Mouse (Mus musculus): ENCODE results near the gene Itpr1.

The Itpr1 gene

DNA sequence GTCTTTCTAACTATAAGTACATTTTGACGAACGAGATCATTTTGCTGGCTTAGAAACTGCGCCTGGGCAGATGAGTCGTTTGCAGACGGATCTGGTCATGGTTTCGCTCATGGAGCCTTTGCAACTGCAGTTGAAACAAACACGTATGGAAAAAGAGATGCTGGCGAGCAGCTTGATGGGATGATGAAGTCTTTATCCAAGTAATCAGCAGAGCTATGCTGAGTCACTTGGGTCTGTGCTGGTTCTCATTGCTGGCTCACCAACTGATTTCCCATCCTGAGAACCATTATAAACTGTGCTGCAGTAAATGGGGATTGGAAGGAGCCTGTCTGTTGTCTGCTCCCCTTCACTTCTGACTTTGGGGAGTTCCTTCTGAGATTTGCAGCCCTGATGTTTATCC lies 31.7 kb downstream of the Itpr1 start:
- no peak for DNase-seq

DNA sequence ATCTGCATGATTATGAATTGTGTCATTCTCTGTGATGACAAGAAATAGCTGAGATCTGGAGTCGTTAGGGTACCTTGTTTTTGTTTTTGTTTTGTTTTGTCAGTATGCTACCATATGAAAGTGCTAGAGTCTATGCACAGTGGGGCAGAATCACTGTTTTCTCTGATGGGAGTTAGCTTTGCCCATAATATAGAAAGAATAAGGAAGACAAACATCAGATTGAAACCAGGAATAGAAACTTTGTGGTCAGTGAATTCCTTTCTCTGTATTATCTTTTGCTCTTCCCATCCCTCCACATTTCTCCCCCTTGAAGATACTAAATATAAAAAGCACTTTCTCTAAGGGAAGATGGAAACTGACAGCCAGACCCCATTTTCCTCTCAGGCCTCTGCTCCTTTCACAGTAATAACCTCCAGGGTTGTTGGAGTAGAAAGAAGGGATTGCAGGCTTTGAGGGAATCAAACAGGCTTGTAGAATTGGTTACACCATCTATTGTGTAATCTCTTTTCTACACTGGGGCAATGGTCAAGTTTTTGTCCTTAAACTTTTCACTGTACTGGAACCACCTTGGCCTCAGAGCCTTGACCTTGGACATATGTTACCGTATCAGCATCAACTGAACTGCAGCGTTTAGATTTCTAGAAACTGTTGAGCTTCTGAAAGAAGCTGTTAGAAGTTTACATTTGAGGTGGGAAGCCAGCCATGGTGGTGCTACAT lies 33.6 kb downstream of the Itpr1 start:
- DNase-seq, result no peak

DNA sequence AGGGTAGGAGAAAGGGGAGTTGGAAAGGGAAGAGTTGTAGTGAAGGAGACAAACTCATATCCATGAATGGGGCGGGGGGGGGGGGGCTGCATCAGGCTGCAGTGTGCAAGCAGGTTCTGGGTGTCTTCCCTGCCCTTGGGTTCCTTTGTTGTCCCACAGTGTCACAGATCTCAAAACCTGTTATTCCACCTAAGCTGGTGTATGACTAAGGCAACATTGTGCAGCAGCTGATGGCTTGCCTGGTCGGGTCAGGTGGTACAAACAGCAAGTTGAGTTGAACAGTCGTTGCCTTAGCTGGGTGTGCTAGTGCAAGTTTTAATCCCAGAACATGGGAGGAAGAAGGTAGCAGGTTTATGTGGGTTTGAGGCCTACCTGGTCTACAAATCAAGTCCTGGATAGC lies 34.3 kb downstream of the Itpr1 start:
- DNase-seq, result no peak

DNA sequence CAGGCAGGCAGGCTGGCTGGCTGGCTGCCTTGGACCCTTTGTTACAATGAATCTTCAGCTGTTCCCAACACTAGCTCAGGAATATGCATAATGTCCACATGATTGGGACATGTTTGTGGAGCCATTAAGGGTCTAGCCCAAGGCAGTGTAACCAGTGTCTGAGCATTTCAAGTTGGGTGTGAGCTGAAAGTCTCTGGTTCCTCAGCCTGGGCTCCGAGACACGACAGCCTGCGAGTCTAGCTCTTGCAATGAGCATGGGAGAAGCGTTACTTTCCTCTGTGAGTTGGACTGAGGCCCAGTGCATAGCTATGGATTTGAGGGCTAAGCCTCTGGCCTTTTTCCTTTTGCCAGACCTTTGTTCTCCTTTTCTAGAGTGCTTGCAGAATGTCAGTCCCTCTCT lies 35.6 kb downstream of the Itpr1 start:
- no peak for DNase-seq

DNA sequence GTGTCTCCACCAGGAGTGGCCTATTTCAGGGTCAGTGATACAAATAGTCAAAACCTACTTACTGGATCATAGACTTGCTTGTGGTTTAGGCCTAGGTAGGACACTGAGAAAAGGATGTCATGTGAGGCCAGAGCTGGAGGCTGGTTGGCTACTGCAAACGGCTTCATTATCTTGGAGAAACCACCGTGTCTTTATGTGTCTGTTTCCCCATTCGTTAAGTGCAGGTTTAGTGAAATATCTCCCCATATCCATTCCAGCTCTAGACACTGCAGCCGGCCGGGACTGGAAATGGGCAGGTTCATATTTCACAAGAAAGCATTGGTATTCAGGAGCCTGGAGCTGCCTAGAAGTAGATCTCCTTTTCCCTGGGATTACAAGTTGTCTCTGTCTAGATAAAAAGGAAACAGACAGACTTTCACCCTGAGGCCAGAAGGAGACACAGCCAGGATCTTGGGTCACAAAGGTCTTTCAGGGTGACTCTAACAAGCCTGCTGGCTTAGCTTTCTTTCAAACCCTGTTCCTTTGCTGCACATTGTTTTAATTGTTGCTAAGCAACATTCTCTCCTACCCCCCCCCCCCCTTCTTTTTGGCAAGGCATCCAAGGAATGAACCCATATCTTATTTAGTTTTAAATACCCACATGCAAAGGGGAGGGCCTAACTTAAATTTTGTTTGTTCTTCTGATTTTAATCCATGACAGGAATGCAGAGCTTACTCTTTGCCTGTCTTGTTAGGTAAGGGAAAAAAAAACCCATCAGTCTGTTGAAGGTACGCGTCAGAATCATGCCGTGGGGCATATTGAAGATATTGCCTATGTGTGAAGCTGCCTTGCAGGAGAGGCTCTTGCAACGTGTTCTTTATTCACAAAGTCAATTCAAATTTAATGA lies 36.4 kb downstream of the Itpr1 start:
- peak; percentile 38 for DNase-seq

DNA sequence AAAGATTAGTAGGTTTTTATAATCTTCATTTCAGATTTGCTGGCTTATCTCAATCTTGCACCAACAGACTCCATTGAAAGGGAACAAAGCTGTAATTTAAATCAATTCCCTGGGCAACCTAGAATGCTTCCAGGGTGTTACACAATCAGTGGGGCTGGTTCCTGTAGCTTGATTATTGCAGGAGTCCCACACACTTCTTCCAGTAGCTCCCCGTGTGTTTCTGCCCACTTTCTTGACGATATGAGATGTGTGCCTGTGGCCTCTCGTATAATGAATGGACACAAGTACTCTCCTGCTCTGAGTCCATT lies 37.0 kb downstream of the Itpr1 start:
- DNase-seq, result no peak

DNA sequence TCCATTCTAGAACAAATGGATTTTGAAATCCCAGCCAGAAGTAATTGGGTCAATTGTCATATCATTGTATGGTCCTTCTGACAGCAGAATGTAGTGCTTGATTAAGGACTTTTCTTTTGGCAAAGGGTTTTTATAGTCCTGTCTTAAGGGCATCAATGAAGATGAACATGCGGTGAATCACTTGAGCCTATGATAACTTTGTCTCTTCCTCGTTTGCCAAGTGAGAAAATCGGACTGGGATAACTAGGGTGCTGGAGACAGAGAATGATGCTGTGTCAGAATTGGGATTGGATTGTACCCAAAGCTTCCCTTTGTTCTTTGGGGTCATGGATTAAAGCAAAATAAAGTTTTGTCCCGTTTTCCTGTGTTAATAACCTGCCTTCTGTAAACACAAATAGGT lies 37.5 kb downstream of the Itpr1 start:
- DNase-seq, result no peak

DNA sequence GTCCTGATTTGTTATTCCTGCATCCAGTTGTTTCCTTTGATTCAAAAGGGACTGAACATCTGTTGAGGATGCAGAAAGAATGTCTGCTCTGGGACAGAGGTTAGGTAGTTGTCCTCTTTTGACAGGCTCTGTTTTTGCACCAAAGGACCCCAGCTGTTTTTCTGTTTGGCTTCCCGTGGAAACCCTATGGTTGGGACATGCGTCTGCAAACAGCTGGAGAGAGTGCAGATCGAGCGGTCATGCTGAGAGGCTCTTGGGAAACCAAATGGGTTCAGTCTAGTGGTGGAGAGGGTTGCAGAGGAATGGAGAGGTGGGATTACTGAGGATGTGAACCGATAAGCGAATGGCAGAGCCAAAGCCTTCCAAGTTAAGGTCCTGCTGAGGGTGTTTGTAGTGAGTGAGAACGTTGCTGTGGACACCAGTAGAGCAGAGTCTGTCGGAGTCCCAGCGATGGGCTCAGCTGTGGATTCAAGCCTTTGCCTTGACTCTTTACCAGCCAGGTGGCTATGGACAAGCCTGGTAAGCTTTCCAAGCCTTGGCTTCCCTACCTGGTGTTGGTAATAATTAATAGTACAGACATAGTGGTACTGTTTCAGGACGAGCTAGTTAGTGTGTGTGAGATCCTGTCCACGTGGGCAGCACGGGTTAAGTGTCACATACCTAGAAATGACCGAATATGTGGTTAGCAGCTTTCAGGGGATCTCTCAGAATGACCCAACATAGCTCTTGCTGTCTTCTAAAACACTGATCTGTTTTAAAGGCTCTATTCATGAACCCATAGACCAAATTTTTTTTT lies 39.9 kb downstream of the Itpr1 start:
- DNase-seq, result peak; percentile 51

DNA sequence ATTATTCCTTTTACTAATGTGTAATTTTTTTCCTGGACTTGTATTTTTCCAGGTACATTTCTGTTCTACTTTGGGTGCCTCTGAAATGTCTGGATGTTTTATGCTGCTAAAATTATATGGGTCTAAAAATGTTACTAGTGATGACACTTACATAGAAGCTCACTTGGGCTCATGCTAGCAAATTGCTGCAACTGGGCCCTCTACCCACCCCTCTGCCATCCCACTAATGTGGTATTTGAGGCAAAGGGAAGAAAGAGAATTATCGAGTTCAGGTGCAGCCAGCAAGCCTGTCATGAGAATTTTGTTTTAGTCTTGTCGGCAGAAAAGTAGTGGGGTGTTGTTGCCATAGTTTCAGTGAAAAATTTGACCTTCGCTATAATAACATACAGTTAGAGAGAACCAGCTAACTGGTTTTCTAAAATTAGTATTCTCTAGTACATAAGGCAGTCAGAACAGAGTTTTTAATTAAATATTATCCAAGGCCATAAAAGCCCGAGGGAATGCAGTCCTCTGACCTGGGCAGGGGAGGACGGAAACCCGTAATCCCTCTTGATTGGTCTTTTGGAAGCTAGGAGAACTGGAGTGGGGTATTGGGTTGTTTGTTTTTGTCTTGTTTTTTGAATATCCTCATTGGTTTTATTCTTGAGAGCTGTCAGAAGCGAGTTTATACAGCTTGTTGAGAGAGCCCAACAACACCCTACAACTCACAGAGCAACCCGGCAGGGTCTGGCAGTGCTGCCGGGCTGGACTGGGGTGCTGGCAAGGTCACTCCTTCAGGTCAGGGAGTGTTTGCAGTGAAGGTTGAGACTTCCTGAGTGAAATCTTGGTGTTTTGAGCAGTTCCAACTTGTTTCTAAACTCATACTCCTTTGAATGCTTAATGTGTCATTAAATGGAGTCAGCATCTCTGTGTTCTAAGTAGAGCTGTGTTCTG lies 41.5 kb downstream of the Itpr1 start:
- peak; percentile 78 for DNase-seq

DNA sequence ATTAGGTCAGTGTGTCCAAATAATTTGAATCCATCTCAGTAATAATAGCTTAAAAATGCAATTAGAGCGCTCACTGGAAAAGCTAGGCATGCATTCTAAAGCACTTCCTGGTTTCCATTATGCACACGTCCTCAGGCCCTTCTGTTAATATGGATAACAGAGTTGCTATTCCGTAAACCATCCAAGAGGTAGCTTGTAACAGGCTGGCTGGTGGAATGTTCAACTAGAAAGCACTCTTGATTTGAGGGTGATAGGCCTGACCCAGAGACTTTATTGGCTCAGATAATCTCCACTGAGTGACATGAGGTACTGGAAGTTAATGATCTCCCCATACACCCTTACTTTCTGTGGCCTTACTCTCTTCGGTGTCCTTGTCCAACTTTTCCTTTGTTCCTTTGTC lies 43.0 kb downstream of the Itpr1 start:
- no peak for DNase-seq

DNA sequence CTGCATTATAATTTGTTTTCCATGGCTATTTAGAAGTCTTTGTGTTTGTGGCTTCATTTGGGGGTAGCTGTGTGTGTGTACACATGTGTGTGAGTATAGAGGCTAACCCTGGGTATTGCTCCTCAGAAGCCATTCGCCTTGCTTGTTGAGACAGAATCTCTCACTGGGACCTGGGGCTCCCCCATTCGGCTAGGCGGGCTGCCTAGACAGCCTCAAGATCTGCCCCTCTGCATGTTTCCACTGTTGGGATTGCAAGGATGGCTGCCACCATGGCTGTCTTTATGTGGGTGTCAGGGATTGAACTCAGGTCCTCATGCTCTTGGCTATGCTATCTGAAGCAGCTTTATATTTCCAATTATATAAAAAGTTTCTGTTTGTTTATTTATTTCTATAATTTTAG lies 44.3 kb downstream of the Itpr1 start:
- DNase-seq, result no peak

DNA sequence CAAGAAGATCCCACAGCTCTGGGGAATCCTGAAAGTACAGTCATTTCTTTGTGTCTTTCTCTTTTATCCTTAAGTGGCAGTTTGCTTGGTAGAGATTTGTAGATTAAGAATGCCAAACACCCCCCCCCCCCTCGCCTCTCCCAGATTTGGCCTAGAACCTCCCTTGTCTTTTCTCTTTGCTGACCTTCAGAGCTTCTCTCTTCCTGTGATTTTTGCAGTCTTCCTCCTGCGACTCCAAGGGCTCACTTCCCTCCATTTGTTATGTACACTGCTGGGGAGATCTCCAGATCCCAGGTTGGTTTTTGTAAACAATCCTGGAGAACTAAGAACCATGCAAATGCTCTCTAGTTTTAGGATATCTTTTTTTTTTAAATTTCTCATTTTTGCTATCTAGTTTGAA lies 45.7 kb downstream of the Itpr1 start:
- no peak for DNase-seq

DNA sequence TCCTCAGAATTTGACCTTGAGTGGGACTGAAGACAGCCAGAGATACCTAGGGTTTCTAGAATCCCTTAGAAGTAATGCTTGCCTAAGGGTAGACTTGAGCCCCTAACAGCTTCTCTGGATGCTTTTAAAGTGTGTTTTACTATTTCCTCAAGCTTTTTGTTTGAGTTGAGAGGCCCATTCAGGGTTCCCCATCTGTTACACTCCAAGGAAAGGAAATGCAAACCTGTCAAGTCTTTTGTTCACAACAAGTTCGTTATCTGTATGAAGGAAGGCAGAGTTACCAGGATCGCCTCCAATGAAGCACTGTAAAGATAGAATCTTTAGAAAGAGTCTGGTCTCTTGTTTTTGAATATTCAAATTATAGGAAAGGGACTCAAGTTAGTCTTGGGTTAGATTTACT lies 46.8 kb downstream of the Itpr1 start:
- no peak for DNase-seq

DNA sequence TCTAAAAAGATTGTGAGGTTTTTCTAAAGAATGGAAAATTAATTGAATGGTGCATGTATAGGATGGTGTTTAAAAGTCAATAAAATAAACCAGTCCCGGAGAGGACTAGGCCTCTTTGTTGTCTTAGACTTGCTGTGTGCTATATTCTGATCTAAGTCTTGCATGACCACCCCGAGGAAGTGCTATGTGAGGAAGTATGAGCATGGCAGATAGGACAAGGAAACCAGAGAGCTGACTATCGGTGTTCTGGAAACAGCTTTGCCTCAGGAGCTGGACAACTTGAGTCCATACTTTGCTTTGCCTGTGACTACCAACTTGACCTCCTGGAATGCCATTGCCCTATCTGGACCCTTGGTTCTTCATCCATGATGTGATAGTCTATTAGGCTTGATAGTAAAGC lies 48.6 kb downstream of the Itpr1 start:
- DNase-seq, result no peak

DNA sequence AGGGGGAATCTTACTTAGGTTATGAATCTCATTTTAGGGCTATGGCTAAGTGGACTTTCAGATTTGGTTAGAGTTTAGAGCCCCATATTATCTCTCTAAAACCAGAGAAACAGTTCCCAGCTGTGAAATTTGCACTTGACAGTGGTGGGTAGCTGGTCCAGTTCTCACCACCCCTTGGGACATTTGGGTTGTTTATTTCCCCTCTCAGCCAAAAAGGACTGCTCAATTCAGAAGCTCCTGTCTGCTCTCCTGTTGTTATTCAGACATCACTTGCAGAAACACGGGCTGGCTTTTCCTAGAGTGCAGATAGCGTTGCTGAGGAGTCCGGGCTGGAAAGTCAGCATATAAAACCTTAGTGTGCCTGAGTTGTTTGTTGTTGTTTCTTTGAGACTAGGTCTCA lies 51.3 kb downstream of the Itpr1 start:
- DNase-seq, result no peak

DNA sequence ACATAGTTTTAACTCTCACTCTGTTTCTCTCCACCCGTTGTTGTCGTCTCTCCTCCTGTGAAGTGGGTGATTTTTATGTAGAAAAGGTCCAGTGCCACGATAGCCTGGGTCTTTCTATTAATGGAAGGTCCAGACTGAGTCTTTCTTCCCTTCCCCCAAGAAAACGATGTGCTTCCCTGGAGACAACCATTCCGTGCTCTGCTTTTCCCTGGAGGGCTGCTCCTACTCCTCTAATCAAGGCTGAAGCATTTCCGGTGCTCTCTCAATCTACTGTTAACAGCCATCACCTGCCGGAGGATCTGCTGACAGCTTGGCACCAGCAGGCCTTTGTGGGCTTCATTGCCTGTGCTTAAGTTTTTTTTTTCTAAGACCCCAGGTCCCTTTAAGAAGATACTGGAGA lies 60.6 kb downstream of the Itpr1 start:
- no peak for DNase-seq

DNA sequence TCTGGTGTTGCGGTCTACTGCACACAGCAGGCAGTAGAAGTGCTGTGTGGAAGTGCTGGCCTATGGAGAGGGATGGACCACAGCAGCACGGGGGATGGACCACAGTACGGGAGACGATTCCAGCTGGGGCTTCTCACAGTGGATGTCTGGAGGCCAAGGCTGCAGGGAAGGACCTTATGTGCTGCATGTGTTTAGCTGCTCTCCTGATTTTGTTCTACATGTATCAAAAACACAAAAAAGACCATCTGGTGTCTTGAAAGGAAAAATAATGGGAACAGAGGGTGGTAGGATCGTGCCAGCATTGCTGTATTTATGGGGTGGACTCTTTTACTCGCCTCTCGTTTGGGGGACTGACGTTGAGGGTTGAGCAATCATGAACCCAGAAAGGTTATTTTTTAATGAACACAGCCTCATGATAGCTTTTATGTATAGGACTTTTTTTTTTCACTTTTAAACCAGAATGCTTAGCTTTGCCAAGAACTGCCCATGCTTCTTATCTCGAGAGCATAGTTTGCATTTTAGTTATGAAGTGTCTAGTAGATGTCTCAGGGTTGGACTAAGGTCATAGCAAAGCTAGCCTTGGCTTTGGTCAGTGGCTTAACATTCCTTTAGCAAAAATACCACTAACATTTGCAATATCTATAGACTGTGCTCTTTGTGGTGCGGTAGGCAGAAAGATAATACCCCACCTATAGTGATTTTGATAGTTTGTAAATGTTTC lies 61.6 kb downstream of the Itpr1 start:
- DNase-seq, result peak; percentile 53

DNA sequence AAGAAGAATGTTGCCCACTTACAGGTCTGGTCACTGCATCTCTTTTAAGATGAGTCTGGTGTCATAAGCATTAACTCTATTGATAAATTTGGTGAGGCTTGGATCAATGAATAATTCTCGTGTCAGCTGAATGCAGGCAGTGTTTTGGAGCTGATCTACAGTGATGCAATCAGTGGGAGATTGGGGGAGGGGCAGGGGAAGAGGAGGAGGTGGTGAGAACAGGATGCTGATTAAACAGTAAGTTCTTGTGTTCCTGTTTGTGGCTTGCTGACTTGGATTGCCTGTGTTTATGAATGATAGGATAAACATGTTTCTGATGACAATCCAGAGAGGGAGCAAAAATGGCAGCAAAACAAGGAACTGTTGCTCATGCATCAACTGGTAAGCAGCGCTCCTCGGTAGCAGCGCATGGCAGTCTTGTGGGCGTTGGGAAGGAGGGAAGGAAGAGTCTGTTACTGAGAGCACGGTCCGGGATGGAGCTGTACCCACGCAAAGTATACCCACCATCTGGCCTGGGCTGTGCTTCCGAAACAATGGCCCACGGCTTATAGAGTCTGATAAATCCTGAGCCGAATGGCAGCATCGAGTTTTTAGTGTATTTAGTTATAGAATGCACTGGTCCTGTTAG lies 64.1 kb downstream of the Itpr1 start:
- no peak for DNase-seq

DNA sequence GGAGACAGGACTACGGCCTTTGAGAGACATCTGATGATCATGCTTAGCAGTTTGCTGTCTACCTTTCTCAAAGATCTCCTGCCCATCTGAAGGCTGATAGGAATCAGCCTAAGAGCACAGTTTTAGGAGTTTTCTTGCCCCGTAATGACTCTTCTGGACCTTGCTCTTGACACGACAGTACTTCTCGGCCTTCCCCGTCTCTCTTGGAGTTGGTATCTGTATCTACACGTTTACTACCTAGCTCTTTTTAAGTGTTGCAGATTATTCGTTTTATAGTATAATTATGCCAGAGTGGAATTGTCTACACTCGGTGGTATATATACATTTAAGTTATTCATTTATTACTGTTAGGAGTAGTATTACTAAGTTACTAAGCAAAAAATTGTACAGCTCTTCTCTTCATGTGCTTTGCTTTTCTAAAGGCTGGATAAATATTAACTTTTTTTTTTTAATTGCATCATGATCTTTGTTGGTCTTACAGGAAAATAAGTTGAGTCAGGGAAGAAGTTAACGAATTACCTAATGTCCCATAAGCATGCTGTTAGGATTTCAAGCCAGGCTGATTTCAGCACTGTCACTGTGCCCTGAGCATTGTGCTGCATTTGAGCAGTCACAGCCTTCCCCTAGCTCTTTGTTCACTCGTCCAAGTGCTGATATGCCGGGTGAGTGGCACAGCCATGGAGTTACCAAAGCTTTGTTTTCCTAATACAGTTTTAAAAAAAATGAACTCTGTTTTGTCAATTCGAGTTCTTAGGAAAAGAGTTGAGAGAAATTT lies 64.9 kb downstream of the Itpr1 start:
- no peak for DNase-seq

DNA sequence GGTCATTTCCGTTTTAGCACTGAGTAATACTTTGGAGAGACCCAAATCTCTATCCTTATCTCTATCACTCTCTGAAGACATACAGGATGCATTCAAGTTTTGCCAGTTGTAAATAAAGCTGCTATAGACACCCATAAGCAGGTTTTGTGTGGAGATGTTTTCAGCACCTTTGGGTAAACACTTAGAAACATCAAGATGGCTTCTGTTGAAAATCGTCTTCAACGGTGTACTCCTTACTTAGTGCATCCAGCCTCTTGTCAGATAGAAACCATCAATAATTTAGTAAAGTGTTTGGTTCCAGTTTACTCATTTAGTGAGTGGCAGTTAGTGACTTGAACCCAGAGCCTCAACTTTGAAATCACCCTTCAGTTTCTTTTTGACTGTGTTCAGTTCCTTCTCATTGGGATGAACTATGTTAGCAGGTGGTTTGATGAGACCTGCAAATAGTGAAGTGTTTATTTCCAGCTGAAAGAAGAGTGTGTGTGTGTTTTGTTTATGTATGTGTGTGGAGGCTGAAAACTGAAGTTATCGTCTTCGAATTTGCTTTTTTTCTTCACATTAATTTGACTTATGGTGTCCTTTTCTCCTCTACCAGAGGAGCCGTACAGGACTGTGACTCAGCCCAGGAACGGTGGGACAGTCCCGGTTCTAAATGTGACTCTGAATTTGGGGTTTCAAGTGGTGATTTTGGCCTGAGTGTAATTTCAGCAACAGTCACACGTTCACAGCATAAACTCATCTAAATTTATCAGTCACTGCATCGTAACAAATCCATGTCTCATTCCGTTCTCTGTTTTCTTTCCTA lies 66.1 kb downstream of the Itpr1 start:
- DNase-seq, result no peak
